Mouse (Mus musculus) skeletal muscle tissue, adult 2 months (tissue): ENCODE measurements around the gene Ube2i.

Source experiments
- DNase-seq: peaks from one replicate; pipeline ENCODE4 v3.0.0-alpha.2; 2012; ENCODE audit warnings: low read depth, low spot score

The Ube2i gene

GRCm38 (mm10) chr17:25274571-25275346 lies at the start of gene Ube2i:
Gene Ube2i, minus strand, starts transcription at chr17:25274622.
- DNase-seq, result no peak

- DNase-seq, result no peak
Measured at GRCm38 (mm10) chr17:25322930-25323329, 48.5 kb upstream of the Ube2i start.

GRCm38 (mm10) chr17:25320819-25321218 lies 46.4 kb upstream of the Ube2i start:
- no peak for DNase-seq

DNA sequence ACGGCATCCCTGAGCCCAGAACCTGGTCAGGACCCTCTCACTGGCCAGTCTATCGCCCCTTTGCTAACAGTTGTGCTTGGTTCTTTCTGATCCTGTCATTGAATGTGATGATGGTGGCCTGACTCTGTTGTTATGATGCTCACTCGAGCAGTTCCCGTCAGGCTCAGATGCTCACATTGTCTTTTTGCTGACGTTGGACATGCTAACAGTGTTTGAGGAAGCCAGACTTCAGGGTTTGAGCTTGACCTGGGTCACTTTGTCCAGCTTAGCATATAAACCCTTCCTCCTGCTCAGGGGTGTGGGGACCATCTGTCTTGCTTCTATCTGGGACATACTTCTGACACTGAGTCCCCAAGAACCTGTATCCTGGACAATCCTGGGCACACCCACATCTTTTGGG lies 43.9 kb upstream of the Ube2i start, which contains the start of gene Prss29:
Gene Prss29, plus strand, starts transcription at position 301 of the 400 bp plus-strand sequence.
- no peak for DNase-seq

DNA sequence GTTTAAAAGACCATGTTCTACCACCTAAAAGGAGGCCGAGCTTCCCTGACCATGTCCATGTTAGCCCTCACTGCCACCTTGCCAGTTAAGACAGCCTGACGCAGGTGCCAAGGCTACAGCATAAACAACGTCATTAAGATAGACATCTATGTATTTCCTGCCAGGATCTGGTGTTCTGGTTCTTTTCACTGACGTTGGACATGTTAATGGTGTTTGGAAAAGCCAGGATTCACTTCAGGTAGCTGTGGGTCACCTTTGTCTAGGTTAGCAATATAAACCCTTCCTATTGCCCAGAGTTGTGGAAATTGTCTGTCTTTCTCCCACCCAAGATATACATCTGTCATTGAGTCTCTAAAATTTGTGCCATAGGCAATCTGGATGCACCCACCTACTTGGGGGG lies 33.9 kb upstream of the Ube2i start, which contains the start of gene Prss28:
Gene Prss28, plus strand, starts transcription at position 301 of the 400 bp plus-strand sequence.
- DNase-seq, result no peak

GRCm38 (mm10) chr17:25298094-25298493 lies 23.7 kb upstream of the Ube2i start, which contains the start of gene Prss34:
Gene Prss34, plus strand, starts transcription at chr17:25298394.
- DNase-seq, result no peak

- peak; percentile 52 for DNase-seq
Measured at GRCm38 (mm10) chr17:25294111-25294510, 19.7 kb upstream of the Ube2i start.

DNA sequence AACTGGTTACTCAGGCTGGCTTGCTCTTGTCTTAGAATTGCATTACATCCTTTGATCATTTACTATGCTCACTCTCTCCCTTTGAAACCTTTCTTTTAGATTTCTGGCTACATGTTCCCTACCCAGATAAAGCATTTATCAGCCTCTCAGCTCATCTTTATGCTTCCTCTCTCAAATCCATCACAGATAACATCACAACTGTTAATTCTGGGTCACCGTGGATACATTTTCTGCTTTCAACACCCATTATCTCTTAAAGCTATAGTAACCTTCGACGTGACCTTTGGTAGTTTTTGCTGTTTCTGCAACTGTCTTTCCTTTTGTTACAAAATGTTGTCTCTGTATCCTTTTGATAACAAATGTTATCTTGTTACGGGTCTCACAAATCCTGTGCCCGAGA lies 19.1 kb upstream of the Ube2i start:
- DNase-seq, result no peak

- DNase-seq, result no peak
Measured at GRCm38 (mm10) chr17:25290411-25290810, 16.0 kb upstream of the Ube2i start.

DNA sequence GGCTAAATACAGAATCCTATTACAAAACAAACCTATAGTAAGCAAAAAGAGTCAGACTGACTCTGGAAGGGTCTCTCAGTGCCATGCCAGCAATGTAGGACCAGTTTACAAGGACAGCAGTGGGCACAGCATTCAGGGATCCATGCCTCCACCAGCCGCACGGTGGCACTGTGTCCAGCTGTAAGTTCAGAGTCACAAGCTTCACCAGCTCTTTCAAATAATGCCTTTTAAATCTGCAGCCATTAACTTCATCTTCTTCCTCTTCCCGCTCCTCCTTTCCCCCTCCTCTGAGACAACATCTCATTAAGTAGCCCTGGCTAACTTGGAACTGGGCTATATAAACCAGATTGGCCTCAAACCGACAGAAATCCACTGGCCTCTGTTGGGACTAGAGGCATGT lies 14.4 kb upstream of the Ube2i start:
- no peak for DNase-seq

DNA sequence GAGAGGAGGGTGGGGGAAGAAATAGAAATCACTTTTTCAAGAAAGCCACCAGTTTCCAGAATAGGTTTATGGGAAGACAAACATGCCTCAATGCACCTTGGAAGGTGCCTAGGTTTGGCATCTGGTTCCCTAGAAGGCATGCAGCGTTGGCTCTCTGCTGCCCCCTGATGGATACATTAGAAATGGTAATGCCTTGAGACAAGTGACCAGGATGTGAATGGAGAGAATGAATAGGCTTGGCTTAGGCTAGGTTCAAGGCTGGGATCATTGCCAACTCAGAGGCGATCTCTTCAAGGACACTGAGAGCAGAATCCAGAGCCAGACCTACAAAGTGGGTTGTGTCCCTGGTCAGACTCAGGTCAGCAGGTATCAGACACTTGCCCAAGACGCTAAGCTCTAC lies 10.6 kb upstream of the Ube2i start:
- DNase-seq, result peak; percentile 53

DNA sequence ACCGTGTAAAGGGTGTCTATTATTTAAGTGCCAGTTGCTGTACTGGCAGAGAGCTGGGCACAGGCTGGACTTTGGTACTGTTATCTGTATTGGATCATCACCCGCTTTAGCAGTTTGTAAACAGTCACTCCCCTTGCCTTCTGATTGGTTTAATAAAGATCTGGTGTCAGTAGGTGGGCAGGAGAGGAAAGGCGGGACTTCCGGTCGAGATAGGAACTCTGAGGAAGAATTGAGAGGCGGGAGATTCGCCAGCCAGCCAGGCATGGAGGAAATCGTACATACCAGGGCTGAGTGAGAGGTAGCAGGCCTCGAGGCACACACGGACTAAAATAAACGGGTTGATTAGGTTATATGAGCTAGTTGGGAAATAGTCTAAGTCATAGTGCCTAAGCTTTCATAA lies 7.7 kb upstream of the Ube2i start:
- no peak for DNase-seq

- no peak for DNase-seq
Measured at GRCm38 (mm10) chr17:25275833-25276232, 1.4 kb upstream of the Ube2i start.

DNA sequence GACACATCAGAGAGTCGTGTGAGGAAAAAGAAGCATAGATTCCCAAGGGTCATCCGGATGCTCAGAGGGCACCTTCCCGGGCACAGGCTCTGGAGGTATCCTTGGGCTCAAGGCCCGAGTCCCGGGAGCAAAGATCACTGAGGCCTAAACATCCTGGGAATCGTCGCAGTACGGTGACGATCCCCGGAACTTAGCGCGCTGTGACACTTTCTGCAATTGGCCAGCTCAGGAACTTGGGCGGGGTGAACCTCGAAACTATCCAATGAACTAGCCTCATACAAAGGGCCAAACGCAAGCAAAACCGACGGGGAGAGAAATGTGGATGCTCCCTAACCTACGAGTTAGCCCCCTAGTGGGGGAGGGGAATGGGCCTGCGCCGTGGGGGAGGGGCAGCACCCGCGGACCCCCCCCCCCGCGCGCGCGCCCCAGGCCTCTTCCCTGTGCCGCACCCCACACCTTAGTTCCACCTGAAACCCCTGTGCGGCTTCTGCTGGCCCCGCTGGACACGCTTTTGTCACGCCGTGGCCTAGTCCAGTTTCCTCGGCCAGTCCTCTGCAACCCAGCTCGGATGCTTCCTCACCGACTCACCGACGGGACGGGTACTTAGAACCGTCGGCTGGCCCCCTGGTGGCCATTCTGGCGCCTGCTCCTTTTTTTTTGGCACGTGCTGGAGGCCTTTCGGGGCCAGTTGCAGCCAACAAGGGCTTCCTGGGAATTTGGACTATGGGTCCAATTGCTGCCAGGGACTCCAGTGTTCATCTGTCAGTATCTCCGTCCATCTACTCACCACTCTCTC lies 518 bp downstream of the Ube2i start:
- peak; percentile 97 for DNase-seq

GRCm38 (mm10) chr17:25272951-25273705 lies 1.3 kb downstream of the Ube2i start:
- peak; percentile 88 for DNase-seq

GRCm38 (mm10) chr17:25272326-25272725 lies 2.1 kb downstream of the Ube2i start:
- DNase-seq, result no peak

DNA sequence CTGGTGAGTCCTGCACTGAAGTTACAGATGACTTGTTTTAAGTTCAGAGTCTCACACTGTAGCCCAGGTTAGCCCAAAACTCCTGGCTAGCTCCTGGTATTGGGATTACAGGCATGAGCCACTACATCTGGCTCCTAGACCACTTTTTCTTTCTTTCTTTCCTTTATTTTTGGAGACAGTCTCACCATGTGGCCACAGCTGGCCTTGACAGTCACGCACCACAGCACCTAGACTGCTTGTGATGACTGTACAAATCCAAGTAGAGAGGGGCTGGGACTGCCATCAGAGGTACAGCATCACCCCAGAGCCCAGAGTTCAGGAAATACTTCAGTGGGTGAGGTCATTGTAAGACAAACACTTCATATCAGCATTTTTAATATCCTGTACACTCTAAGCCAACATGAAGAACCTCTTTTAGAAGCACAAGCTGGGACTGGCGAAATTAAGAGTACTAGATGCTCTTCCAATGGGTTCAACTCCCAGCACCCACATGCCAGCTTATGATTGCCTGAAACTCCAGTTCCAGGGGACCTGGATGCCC lies 3.6 kb downstream of the Ube2i start:
- no peak for DNase-seq

DNA sequence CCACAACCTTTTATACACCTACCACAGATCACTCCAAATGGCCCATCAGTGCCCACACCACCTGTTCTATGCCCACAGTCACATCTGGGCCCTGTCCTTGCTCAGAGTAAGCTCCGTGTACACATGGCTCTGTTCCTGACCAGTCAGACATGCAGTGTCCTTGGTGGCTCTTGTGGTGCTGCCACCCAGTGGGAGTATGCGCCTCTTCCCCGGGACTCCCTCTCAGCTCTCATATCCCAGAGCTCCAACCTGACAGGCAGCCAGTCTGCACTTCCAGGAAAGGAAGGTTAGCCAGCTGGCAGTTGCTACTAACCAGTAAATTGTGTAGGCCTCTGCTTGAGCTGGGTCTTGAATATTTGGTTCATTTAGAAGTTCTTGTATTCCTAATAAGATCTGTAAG lies 10.0 kb downstream of the Ube2i start:
- peak; percentile 66 for DNase-seq

DNA sequence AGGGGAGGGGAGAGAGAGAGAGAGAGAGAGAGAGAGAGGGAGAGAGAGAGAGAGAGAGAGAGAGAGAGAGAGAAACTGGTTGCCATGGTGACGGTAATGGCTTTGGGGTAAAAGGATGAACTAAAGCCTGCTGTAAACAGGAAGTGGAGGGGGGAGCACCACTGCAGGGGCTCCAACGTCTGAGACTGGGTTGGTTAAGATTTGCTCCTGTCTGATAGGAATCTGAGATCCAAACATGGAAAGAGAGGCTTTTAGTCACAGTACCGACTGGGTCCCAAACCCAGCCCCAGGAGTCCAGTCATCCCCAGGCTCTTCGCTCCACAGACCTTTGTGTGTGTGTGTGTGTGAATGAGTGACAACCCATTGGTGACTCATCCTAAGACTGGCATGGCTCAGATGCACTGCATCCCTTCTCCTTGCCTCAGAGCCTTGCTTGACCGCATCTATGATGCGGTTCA lies 16.6 kb downstream of the Ube2i start:
- DNase-seq, result no peak

DNA sequence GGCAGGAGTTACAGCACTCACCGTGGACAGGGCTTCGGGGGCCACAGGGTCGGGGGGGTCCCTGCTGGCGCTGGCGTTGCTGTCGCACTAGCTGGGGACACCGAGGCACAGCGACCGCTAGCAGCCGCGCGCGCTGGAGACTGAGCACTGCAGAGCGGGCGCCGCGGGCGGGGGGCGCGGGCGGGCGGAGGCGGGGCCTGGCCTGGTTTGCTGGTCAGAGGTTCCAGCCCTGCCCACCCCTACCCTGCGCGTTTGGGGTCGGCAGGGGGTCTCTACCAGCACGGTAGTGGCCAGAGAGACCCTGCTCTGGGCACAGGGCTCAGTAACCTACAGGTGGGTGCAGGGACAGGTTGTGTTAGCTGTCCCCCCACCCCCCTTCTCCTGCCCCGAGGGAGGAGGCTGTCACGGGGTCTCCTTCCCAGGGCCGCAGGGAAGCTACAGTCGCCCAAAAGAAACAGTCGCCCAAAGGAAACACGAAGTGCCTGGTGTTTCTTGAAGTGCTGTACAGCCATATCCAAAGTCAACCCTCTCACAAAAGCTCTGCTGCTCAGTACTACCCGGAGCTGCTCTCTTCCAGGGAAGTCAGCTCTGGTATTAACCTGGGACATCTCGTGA lies 18.2 kb downstream of the Ube2i start, which contains the start of gene Baiap3:
Gene Baiap3, minus strand, starts transcription at position 225 of the 615 bp plus-strand sequence.
- no peak for DNase-seq

- no peak for DNase-seq
Measured at GRCm38 (mm10) chr17:25255110-25255509, 19.3 kb downstream of the Ube2i start.
